Mouse (Mus musculus): Measurements from ENCODE around the gene Vps53.
"Not testable (repeated sequence)": the region's sequence is repeated elsewhere in the genome, so short reads cannot be mapped to it uniquely, and the experiment has no call there.

GRCm38 (mm10) chr11:76211595-76211994 lies 32.1 kb upstream of the Vps53 start:
- not testable (repeated sequence) for TF ChIP-seq CTCF, EP300 (IDR thresholded peaks at IDR 0.05)
